Mouse (Mus musculus) testis, adult 2 months (tissue): ENCODE measurements around the gene Filip1l.

ENCODE experiments used
- CTCF ChIP-seq: fragments of 200-500 bp; IDR thresholded peaks from 2 replicates; pipeline ENCODE4 v1.5.1; 2012; ENCODE audit warnings: low read depth, mild to moderate bottlenecking, inconsistent platforms, low read length, moderate library complexity; ENCODE audit not compliant: control insufficient read depth, insufficient read depth, insufficient replicate concordance
- POLR2A ChIP-seq: fragments of 200-500 bp; IDR thresholded peaks from 2 replicates; pipeline ENCODE4 v1.6.1; 2012; ENCODE audit warnings: low read depth, mild to moderate bottlenecking, inconsistent platforms, low read length, moderate library complexity; ENCODE audit not compliant: control insufficient read depth

DNA sequence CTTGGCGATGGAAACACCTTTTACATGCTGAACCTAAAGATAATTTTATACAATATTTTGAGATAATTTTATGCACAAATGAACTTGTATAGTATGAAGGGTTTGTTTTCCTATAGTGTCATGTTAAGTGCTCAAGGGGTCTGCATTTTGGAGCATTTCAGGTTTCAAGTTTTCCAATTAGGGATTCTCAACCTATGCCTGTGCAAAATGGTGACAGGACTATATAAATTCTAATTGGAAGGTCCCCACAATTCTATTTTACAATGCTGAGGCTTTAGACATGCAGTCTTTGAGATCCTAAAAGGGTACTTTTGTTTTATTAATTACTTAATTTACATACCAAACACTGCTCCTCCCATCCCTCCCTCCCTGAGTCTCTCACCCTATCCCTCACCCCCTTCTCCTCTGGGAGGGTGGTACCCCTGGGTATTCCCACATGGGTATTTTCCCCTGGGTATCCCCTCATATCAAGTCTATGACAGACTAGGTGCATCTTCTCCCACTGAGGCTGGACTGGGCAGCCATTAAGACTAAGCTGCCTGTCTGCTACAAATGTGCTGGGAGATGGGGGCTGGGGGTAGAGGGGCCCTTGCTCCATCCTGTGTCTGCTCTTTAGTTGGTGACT, 223.0 kb downstream of the Filip1l start:
- TF ChIP-seq CTCF, result no peak
- no peak for TF ChIP-seq POLR2A
